ENCODE assay signal across 7 mouse cellular contexts in genomic region chr6:100526066-100526465, GRCm38 (mm10).
DNase-seq lines count a peak whose midpoint lies in the region; ATAC-seq and TF ChIP-seq lines count a peak whose summit lies in the region.

No protein-coding gene starts in this region.

- DNase-seq in testis, postnatal 14 days (ENCODE audit: low spot score) = no peak
- no peak for DNase-seq in forebrain, embryonic 14.5 days (ENCODE audit: low spot score)
- DNase-seq in limb, embryonic 10.5 days (ENCODE audit: low spot score) = peak; percentile 50
- peak; percentile 44 for DNase-seq in stomach, postnatal 0 days (ENCODE audit: low spot score)
- no peak for DNase-seq in gastrocnemius, adult 18-20 months (ENCODE audit: low spot score)
- no peak for DNase-seq in gastrocnemius, adult 8-10 months (ENCODE audit: low spot score in 2 of 2)

- no peak overlapping the region for H3K4me2 ChIP-seq in forebrain, embryonic 14.5 days (ENCODE audit: low read length)
- 0 out of 2 replicates have a peak overlapping the region, but pooled peaks have one; percentile 1 for H3K4me2 ChIP-seq in stomach, postnatal 0 days (replicated peaks; ENCODE audit: low read depth)

- no peak overlapping the region for H3K27ac ChIP-seq in testis, adult 2 months (ENCODE audit: control insufficient read depth, insufficient read depth, low read depth, low read length)
- no peak overlapping the region for H3K27ac ChIP-seq in forebrain, embryonic 14.5 days (ENCODE audit: low read depth, low read length)
- H3K27ac ChIP-seq in limb, embryonic 10.5 days = peak overlapping the region; percentile 76
- H3K27ac ChIP-seq in stomach, postnatal 0 days (replicated peaks) = no peak overlapping the region

- H3K4me3 ChIP-seq in testis, adult 2 months (ENCODE audit: control insufficient read depth, low read depth, low read length) = peak overlapping the region; percentile 51
- no peak overlapping the region for H3K4me3 ChIP-seq in forebrain, embryonic 14.5 days (ENCODE audit: low read depth, low read length)
- peak overlapping the region; percentile 36 for H3K4me3 ChIP-seq in limb, embryonic 10.5 days
- H3K4me3 ChIP-seq in stomach, postnatal 0 days (ENCODE audit: low read depth, low read length) = no peak overlapping the region

- TF ChIP-seq POLR2A in testis, adult 2 months (IDR thresholded peaks at IDR 0.05; ENCODE audit: control insufficient read depth, low read depth, low read length) = no peak

- ATAC-seq in forebrain, embryonic 14.5 days = peak; percentile 69; the same call in 1 of the 2 replicates
- ATAC-seq in stomach, postnatal 0 days (ENCODE audit: low FRiP score, low TSS enrichment) = peak; percentile 47; the same call in 1 of the 2 replicates

- no peaks in the 10 kb centered on the region for H3K27me3 ChIP-seq in testis, adult 2 months (ENCODE audit: control insufficient read depth, insufficient read depth, low read length)
- H3K27me3 ChIP-seq in forebrain, embryonic 14.5 days (replicated peaks; ENCODE audit: control insufficient read depth, insufficient read depth, low read length) = no peaks in the 10 kb centered on the region
- peaks cover 60% of the 10 kb centered on the region for H3K27me3 ChIP-seq in limb, embryonic 10.5 days (ENCODE audit: low read depth, poor library complexity, severe bottlenecking)
- no peaks in the 10 kb centered on the region for H3K27me3 ChIP-seq in stomach, postnatal 0 days (ENCODE audit: control insufficient read depth, insufficient read depth, low read length)

- H3K4me1 ChIP-seq in testis, adult 2 months (ENCODE audit: control insufficient read depth, insufficient read depth, low read length) = peaks cover 20% of the 10 kb centered on the region
- peaks cover 9% of the 10 kb centered on the region; the same call in 1 of the 2 replicates for H3K4me1 ChIP-seq in forebrain, embryonic 14.5 days (ENCODE audit: control insufficient read depth, insufficient read depth, low read length)
- H3K4me1 ChIP-seq in limb, embryonic 10.5 days = peaks cover 42% of the 10 kb centered on the region
- H3K4me1 ChIP-seq in stomach, postnatal 0 days (replicated peaks; ENCODE audit: control insufficient read depth, insufficient read depth) = 0 out of 2 replicates have a peak, but pooled peaks cover 3% of the 10 kb centered on the region

- H3K9me3 ChIP-seq in forebrain, embryonic 14.5 days (replicated peaks; ENCODE audit: control insufficient read depth, low read length) = no peaks in the 10 kb centered on the region
- no peaks in the 10 kb centered on the region for H3K9me3 ChIP-seq in limb, embryonic 10.5 days (replicated peaks)
- no peaks in the 10 kb centered on the region for H3K9me3 ChIP-seq in stomach, postnatal 0 days (ENCODE audit: control insufficient read depth, low read length)

- WGBS in forebrain, embryonic 14.5 days = 2% methylated on average over 9 of the region's 9 CpGs
- WGBS in limb, embryonic 10.5 days = 6% methylated on average over 9 of the region's 9 CpGs
- WGBS in stomach, postnatal 0 days = 22% methylated on average over 9 of the region's 9 CpGs

- TF ChIP-seq CTCF in testis, adult 2 months (IDR thresholded peaks at IDR 0.05; ENCODE audit: control insufficient read depth, insufficient read depth, insufficient replicate concordance, low read depth, low read length) = no peak
- no peak for TF ChIP-seq CTCF in stomach, postnatal 0 days (IDR thresholded peaks at IDR 0.05; ENCODE audit: low read depth)

- H3K9ac ChIP-seq in forebrain, embryonic 14.5 days (ENCODE audit: low read length) = no peak overlapping the region
- no peak overlapping the region for H3K9ac ChIP-seq in stomach, postnatal 0 days (ENCODE audit: low read length)

- TF ChIP-seq EP300 in stomach, postnatal 0 days (optimal IDR thresholded peaks at IDR 0.05) = no peak

- H3K36me3 ChIP-seq in testis, adult 2 months (ENCODE audit: control insufficient read depth, insufficient read depth, low read length) = no peaks in the 10 kb centered on the region
- no peaks in the 10 kb centered on the region for H3K36me3 ChIP-seq in forebrain, embryonic 14.5 days (ENCODE audit: control insufficient read depth, insufficient read depth, low read length)
- H3K36me3 ChIP-seq in limb, embryonic 10.5 days = no peaks in the 10 kb centered on the region
- H3K36me3 ChIP-seq in stomach, postnatal 0 days (ENCODE audit: control insufficient read depth, insufficient read depth, low read length) = no peaks in the 10 kb centered on the region

Comparison
In these comparisons a context has a peak if more than half of its experiments do, and no peak if none do; other contexts are left out.
1. H3K4me3 ChIP-seq: peak in testis, adult 2 months (single experiment) and limb, embryonic 10.5 days (single experiment); none in forebrain, embryonic 14.5 days (single experiment) and stomach, postnatal 0 days (single experiment).
2. DNase-seq: peak in limb, embryonic 10.5 days (single experiment) and stomach, postnatal 0 days (single experiment); none in testis, postnatal 14 days (single experiment), forebrain, embryonic 14.5 days (single experiment), gastrocnemius, adult 18-20 months (single experiment) and gastrocnemius, adult 8-10 months (0 of 2).